In the genomic region with DNA sequence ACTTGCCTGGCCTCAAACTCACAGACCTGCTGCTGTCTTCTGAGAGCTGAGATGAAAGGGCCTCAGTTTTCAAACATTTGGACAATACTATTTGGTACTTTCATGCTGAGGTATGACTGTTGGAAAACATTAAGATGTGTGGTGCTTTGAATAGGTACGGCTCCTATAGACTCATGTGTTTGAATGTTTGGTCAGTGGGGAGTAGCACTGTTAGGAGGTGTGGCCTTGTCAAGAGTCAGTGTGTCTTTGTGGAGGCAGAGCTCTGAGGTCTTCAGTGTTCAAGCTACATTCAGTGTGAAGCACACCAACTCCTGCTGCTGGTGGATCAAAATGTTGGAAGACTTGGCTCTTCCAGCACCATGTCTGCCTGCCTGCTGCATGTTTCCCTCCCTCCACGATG, we compare ENCODE assay signal across 15 mouse cellular contexts.
"Had no signal": no experiment of that assay in that cellular context is flagged by ENCODE, and none has a peak within 500 bp of the region (broad histone marks: within the 10 kb centered on the region; RNA-seq: fewer than 3 reads in every experiment).

No protein-coding gene starts in this region.

- H3K9me3 ChIP-seq: neural tube, embryonic 12.5 days; neural tube, embryonic 13.5 days; neural tube, embryonic 15.5 days had no signal

- DNase-seq: retina, postnatal 1 day; right cerebral cortex, adult 18-20 months; right cerebral cortex, postnatal 14 days; right cerebral cortex, postnatal 25 days; right cerebral cortex, postnatal 4 days; spleen, adult 18-20 months; thymus, adult 18-20 months; thymus, adult 2 months; thymus, postnatal 14 days; thymus, postnatal 25 days; thymus, postnatal 36 days; thymus, postnatal 4 days had no signal

- H3K9ac ChIP-seq: neural tube, embryonic 12.5 days; neural tube, embryonic 13.5 days; neural tube, embryonic 15.5 days had no signal

- H3K27ac ChIP-seq: neural tube, embryonic 12.5 days; neural tube, embryonic 13.5 days; neural tube, embryonic 15.5 days had no signal

- H3K4me3 ChIP-seq: neural tube, embryonic 12.5 days; neural tube, embryonic 13.5 days; neural tube, embryonic 15.5 days had no signal

- H3K4me2 ChIP-seq: neural tube, embryonic 12.5 days; neural tube, embryonic 13.5 days; neural tube, embryonic 15.5 days had no signal

- H3K36me3 ChIP-seq: neural tube, embryonic 15.5 days had no signal

- H3K27me3 ChIP-seq: neural tube, embryonic 12.5 days; neural tube, embryonic 13.5 days; neural tube, embryonic 15.5 days had no signal
